Mouse (Mus musculus): Measurements from ENCODE around the gene Ccdc33. TPM values are rescaled to one million over a fixed set of nuclear protein-coding genes. Genes with fewer than 3 reads are reported as not detected.

Ccdc33 gene
- total RNA-seq, 2 experiments from 2014 or later: 0.49 to 2.4 TPM

GRCm38 (mm10) chr9:57990438-57991110 is 128.0 kb downstream of the Ccdc33 start:
- peak in 1 of 2 experiments; percentile 36 for DNase-seq (ENCODE audit: extremely low spot score in 1 of 2, low spot score in 1 of 2)

- DNase-seq (ENCODE audit: extremely low spot score in 1 of 2, low spot score in 1 of 2): no peak
Measured at GRCm38 (mm10) chr9:57989309-57989708, 129.3 kb downstream of the Ccdc33 start.

GRCm38 (mm10) chr9:57988098-57988497 is 130.5 kb downstream of the Ccdc33 start:
- no peak for DNase-seq (ENCODE audit: extremely low spot score in 1 of 2, low spot score in 1 of 2)

GRCm38 (mm10) chr9:57986293-57986692 is 132.3 kb downstream of the Ccdc33 start:
- DNase-seq (ENCODE audit: extremely low spot score in 1 of 2, low spot score in 1 of 2): no peak

- DNase-seq (ENCODE audit: extremely low spot score in 1 of 2, low spot score in 1 of 2): no peak
Measured at GRCm38 (mm10) chr9:57985304-57985703, 133.3 kb downstream of the Ccdc33 start.

GRCm38 (mm10) chr9:57980570-57980969 is 138.1 kb downstream of the Ccdc33 start:
- no peak for DNase-seq (ENCODE audit: extremely low spot score in 1 of 2, low spot score in 1 of 2)

GRCm38 (mm10) chr9:57978858-57979257 is 139.8 kb downstream of the Ccdc33 start:
- DNase-seq (ENCODE audit: extremely low spot score in 1 of 2, low spot score in 1 of 2): no peak

Other genes starting within 250 kb of the Ccdc33 start
- gene Ubl7, start 207.8 kb downstream of the Ccdc33 start, total RNA-seq (2021): 100 to 1,000 TPM; 100 to 101 TPM
- gene Sema7a, start 178.7 kb downstream of the Ccdc33 start, total RNA-seq (2021): 10 to 100 TPM; 83.9 to 92.6 TPM
- gene Cyp11a1, start 112.4 kb downstream of the Ccdc33 start, total RNA-seq (2021): 1 to 10 TPM; 1.1 to 3.1 TPM
- gene Stra6, start 55.0 kb downstream of the Ccdc33 start, total RNA-seq (2021): 10 to 100 TPM in 1 of 2 experiments, 1 to 10 TPM in 1; 9.3 to 12.9 TPM
- 10 to 100 TPM; 11.3 to 15.0 TPM for gene Islr, start 85.5 kb upstream of the Ccdc33 start, total RNA-seq (2021)
- 100 to 1,000 TPM; 152 TPM for gene Islr2, start 85.5 kb upstream of the Ccdc33 start, total RNA-seq (2021)
- 10 to 100 TPM in 1 of 2 experiments, 1 to 10 TPM in 1; 8.4 to 11.0 TPM for gene Pml, start 131.0 kb upstream of the Ccdc33 start, total RNA-seq (2021)
- gene Stoml1, start 134.3 kb upstream of the Ccdc33 start, total RNA-seq (2021): 10 to 100 TPM; 71.3 to 78.6 TPM
- 1 to 10 TPM; 3.1 to 4.0 TPM for gene Loxl1, start 194.4 kb upstream of the Ccdc33 start, total RNA-seq (2021)

Measured in layer of hippocampus, postnatal 25 days (tissue).